Mouse (Mus musculus): ENCODE results near the gene Neu2. TPM values are rescaled to one million over a fixed set of nuclear protein-coding genes. Genes with fewer than 3 reads are reported as not detected.

Gene Neu2
- polyA plus RNA-seq, 1 experiment from 2014 or later, result not detected

DNA sequence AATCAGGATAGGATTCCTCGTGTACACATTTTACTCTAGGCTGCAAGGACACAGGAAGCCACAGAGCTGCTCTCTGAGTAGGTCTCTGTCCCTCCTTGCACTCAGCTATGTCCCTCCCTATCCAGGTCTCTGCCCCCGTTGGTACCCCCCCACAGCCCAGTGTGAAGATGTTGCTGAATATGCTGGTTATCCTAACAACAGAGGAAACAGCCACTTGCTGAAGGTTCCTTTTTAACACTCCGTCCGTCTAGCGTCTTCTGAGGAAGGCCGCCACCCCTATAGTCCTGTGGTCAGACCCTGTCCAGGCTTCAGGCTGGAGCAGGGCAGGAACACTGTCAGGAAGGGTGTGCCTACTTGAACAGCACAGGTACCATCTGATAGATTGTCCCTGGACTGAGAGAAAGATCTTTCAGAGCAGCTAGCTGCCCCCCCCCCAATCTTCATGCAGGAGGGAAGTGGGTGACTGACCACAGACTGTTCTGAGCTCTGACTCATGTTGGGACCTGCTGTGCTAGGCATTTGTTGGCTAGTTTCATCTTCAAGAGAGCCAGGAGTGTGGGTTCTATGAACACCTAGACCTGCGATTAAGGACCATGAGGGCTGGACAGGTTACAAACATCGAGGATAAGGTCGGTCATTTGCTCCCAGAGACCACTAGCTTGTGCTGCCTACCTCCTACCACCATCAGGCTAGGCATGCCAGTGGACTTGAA lies 111.6 kb downstream of the Neu2 start:
- H3K4me3 ChIP-seq (ENCODE audit: low read depth, low read length), result no peak overlapping the region
- 84% methylated on average over 9 of the region's 9 CpGs for WGBS
- DNase-seq (ENCODE audit: low spot score) (no peak), ATAC-seq (replicated peaks; ENCODE audit: insufficient number of reproducible peaks, low FRiP score, low TSS enrichment, low read depth) (no peak)
- H3K9ac ChIP-seq (replicated peaks; ENCODE audit: low read length), result no peak overlapping the region
- no peak overlapping the region for H3K4me2 ChIP-seq (ENCODE audit: low read depth, low read length)
- H3K9me3 ChIP-seq (replicated peaks; ENCODE audit: control insufficient read depth, low read length), result no peaks in the 10 kb centered on the region
- H3K4me1 ChIP-seq (ENCODE audit: control insufficient read depth, insufficient read depth, low read length), result no peaks in the 10 kb centered on the region
- H3K36me3 ChIP-seq (replicated peaks; ENCODE audit: control insufficient read depth, insufficient read depth, low read depth, low read length), result no peaks in the 10 kb centered on the region
- H3K27me3 ChIP-seq (ENCODE audit: control insufficient read depth, insufficient read depth, low read length), result no peaks in the 10 kb centered on the region
- no peak overlapping the region for H3K27ac ChIP-seq (replicated peaks; ENCODE audit: low read depth, low read length)

DNA sequence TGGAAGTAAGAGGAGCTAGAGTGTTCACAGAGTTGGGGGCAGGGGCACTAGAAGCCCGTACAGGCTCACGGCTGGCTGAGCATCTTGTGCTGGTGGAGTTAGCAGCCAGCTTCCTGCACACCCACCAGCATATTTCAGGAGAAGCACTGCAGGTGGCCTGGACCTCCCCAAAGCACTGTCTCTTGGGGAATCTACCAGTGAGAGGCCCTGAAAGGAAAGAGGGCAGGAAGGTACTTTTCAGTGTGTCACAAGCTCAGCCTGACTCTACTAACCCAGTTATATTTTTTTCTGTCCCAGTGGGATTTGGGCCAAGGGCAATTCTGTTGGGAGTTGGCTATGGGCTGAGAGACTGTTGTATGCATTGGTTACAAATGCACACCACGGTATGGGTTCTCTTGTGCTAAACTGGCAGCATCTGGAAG lies 112.2 kb downstream of the Neu2 start:
- no peaks in the 10 kb centered on the region for H3K9me3 ChIP-seq (replicated peaks; ENCODE audit: control insufficient read depth, low read length)
- DNase-seq (ENCODE audit: low spot score) (no peak), ATAC-seq (replicated peaks; ENCODE audit: insufficient number of reproducible peaks, low FRiP score, low TSS enrichment, low read depth) (no peak)
- no peak overlapping the region for H3K27ac ChIP-seq (replicated peaks; ENCODE audit: low read depth, low read length)
- WGBS, result 70% methylated on average over 3 of the region's 3 CpGs
- no peak overlapping the region for H3K4me2 ChIP-seq (ENCODE audit: low read depth, low read length)
- no peaks in the 10 kb centered on the region for H3K27me3 ChIP-seq (ENCODE audit: control insufficient read depth, insufficient read depth, low read length)
- no peaks in the 10 kb centered on the region for H3K36me3 ChIP-seq (replicated peaks; ENCODE audit: control insufficient read depth, insufficient read depth, low read depth, low read length)
- H3K4me1 ChIP-seq (ENCODE audit: control insufficient read depth, insufficient read depth, low read length), result no peaks in the 10 kb centered on the region
- no peak overlapping the region for H3K9ac ChIP-seq (replicated peaks; ENCODE audit: low read length)
- no peak overlapping the region for H3K4me3 ChIP-seq (ENCODE audit: low read depth, low read length)

GRCm38 (mm10) chr1:87623977-87624666 lies 114.4 kb downstream of the Neu2 start:
- no peak overlapping the region for H3K9ac ChIP-seq (replicated peaks; ENCODE audit: low read length)
- H3K27ac ChIP-seq (replicated peaks; ENCODE audit: low read depth, low read length), result no peak overlapping the region
- no peaks in the 10 kb centered on the region for H3K36me3 ChIP-seq (replicated peaks; ENCODE audit: control insufficient read depth, insufficient read depth, low read depth, low read length)
- H3K27me3 ChIP-seq (ENCODE audit: control insufficient read depth, insufficient read depth, low read length), result no peaks in the 10 kb centered on the region
- no peak for ATAC-seq (replicated peaks; ENCODE audit: insufficient number of reproducible peaks, low FRiP score, low TSS enrichment, low read depth)
- WGBS, result 82% methylated on average over 1 of the region's 1 CpGs
- H3K4me3 ChIP-seq (ENCODE audit: low read depth, low read length), result no peak overlapping the region
- DNase-seq (ENCODE audit: low spot score), result no peak
- no peak overlapping the region for H3K4me2 ChIP-seq (ENCODE audit: low read depth, low read length)
- no peaks in the 10 kb centered on the region for H3K4me1 ChIP-seq (ENCODE audit: control insufficient read depth, insufficient read depth, low read length)
- no peaks in the 10 kb centered on the region for H3K9me3 ChIP-seq (replicated peaks; ENCODE audit: control insufficient read depth, low read length)

DNA sequence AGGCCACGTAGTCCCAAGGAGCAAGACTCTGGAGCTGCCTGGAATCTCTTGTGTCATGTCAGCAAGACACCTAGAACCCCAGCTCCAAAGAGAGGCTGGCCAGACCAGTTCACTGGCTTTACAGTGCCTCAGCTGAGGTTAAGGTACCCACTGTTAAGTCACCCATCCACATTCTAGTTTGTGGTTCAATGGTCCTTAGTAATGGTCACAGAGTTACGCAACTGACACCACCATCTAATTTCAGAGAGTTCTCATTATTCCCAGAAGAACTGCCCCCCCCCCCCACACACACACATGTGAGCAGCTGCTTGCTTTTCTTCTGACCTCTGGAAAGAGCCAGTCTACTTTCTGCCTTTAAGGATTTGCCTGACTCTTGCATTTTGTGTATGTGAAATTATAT lies 115.1 kb downstream of the Neu2 start:
- Histone ChIP-seq H3K4me1 (ENCODE audit: control insufficient read depth, insufficient read depth, low read length) (no peaks in the 10 kb centered on the region), H3K9me3 (replicated peaks; ENCODE audit: control insufficient read depth, low read length) (no peaks in the 10 kb centered on the region), H3K36me3 (replicated peaks; ENCODE audit: control insufficient read depth, insufficient read depth, low read depth, low read length) (no peaks in the 10 kb centered on the region), H3K4me3 (ENCODE audit: low read depth, low read length) (no peak overlapping the region), H3K27ac (replicated peaks; ENCODE audit: low read depth, low read length) (no peak overlapping the region), H3K9ac (replicated peaks; ENCODE audit: low read length) (no peak overlapping the region), H3K27me3 (ENCODE audit: control insufficient read depth, insufficient read depth, low read length) (no peaks in the 10 kb centered on the region), H3K4me2 (ENCODE audit: low read depth, low read length) (no peak overlapping the region)
- ATAC-seq (replicated peaks; ENCODE audit: insufficient number of reproducible peaks, low FRiP score, low TSS enrichment, low read depth) (no peak), DNase-seq (ENCODE audit: low spot score) (no peak)
- 94% methylated on average over 2 of the region's 2 CpGs for WGBS

DNA sequence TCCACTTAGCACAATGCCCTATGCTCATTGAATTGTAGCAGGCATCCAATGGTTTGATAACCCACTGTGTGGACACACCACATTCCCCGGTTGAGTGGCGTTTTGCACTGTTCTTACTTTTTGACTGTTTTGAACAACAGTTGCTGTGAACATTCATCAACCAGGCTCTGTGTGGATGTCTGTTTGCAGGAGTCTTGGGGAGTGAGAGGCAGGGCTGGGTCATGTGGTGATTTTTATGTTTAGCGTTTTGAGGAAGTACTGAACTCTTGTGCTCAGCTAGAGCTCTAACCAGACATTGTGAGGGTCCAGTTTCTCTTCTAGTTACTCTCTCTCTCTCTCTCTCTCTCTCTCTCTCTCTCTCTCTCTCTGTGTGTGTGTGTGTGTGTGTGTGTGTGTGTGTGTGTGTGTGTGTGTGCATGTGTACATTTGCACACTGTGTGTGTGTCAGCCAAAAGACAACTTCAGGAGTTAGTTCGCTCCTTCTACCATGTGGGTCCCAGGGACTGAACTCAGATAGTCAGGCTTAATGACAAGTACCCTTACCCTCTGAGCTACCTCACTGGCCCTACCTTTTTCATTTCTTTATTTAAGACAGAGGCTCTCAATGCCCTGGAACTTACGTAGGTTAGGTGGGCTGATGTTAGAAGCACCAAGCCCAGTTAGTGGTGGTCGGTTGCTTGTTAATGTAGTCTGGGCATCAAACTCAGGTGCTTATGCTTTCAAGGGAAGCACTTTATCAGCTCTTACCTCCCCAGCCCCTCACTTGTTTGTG lies 115.8 kb downstream of the Neu2 start:
- H3K9ac ChIP-seq (replicated peaks; ENCODE audit: low read length), result no peak overlapping the region
- H3K27me3 ChIP-seq (ENCODE audit: control insufficient read depth, insufficient read depth, low read length), result no peaks in the 10 kb centered on the region
- H3K27ac ChIP-seq (replicated peaks; ENCODE audit: low read depth, low read length), result no peak overlapping the region
- no peaks in the 10 kb centered on the region for H3K4me1 ChIP-seq (ENCODE audit: control insufficient read depth, insufficient read depth, low read length)
- no peaks in the 10 kb centered on the region for H3K9me3 ChIP-seq (replicated peaks; ENCODE audit: control insufficient read depth, low read length)
- no peak overlapping the region for H3K4me3 ChIP-seq (ENCODE audit: low read depth, low read length)
- no peaks in the 10 kb centered on the region for H3K36me3 ChIP-seq (replicated peaks; ENCODE audit: control insufficient read depth, insufficient read depth, low read depth, low read length)
- DNase-seq (ENCODE audit: low spot score) (no peak), ATAC-seq (replicated peaks; ENCODE audit: insufficient number of reproducible peaks, low FRiP score, low TSS enrichment, low read depth) (no peak)
- H3K4me2 ChIP-seq (ENCODE audit: low read depth, low read length), result no peak overlapping the region
- 85% methylated on average over 6 of the region's 6 CpGs for WGBS

- Histone ChIP-seq H3K9ac (replicated peaks; ENCODE audit: low read length) (no peak overlapping the region), H3K4me3 (ENCODE audit: low read depth, low read length) (no peak overlapping the region), H3K4me2 (ENCODE audit: low read depth, low read length) (no peak overlapping the region), H3K27me3 (ENCODE audit: control insufficient read depth, insufficient read depth, low read length) (no peaks in the 10 kb centered on the region), H3K9me3 (replicated peaks; ENCODE audit: control insufficient read depth, low read length) (no peaks in the 10 kb centered on the region), H3K36me3 (replicated peaks; ENCODE audit: control insufficient read depth, insufficient read depth, low read depth, low read length) (no peaks in the 10 kb centered on the region), H3K27ac (replicated peaks; ENCODE audit: low read depth, low read length) (no peak overlapping the region), H3K4me1 (ENCODE audit: control insufficient read depth, insufficient read depth, low read length) (no peaks in the 10 kb centered on the region)
- 55% methylated on average over 2 of the region's 2 CpGs for WGBS
- DNase-seq (ENCODE audit: low spot score) (no peak), ATAC-seq (replicated peaks; ENCODE audit: insufficient number of reproducible peaks, low FRiP score, low TSS enrichment, low read depth) (no peak)
Measured at GRCm38 (mm10) chr1:87626344-87626743, 116.7 kb downstream of the Neu2 start.

- ATAC-seq (replicated peaks; ENCODE audit: insufficient number of reproducible peaks, low FRiP score, low TSS enrichment, low read depth) (no peak), DNase-seq (ENCODE audit: low spot score) (no peak)
- H3K9me3 ChIP-seq (replicated peaks; ENCODE audit: control insufficient read depth, low read length), result no peaks in the 10 kb centered on the region
- H3K4me3 ChIP-seq (ENCODE audit: low read depth, low read length), result no peak overlapping the region
- H3K36me3 ChIP-seq (replicated peaks; ENCODE audit: control insufficient read depth, insufficient read depth, low read depth, low read length), result no peaks in the 10 kb centered on the region
- no peak overlapping the region for H3K9ac ChIP-seq (replicated peaks; ENCODE audit: low read length)
- no peak overlapping the region for H3K27ac ChIP-seq (replicated peaks; ENCODE audit: low read depth, low read length)
- H3K4me2 ChIP-seq (ENCODE audit: low read depth, low read length), result no peak overlapping the region
- no peaks in the 10 kb centered on the region for H3K27me3 ChIP-seq (ENCODE audit: control insufficient read depth, insufficient read depth, low read length)
- H3K4me1 ChIP-seq (ENCODE audit: control insufficient read depth, insufficient read depth, low read length), result no peaks in the 10 kb centered on the region
- WGBS, result 73% methylated on average over 2 of the region's 2 CpGs
Measured at GRCm38 (mm10) chr1:87628085-87628484, 118.4 kb downstream of the Neu2 start.

- no peak overlapping the region for H3K4me3 ChIP-seq (ENCODE audit: low read depth, low read length)
- H3K36me3 ChIP-seq (replicated peaks; ENCODE audit: control insufficient read depth, insufficient read depth, low read depth, low read length), result no peaks in the 10 kb centered on the region
- 83% methylated on average over 10 of the region's 10 CpGs for WGBS
- no peak overlapping the region for H3K9ac ChIP-seq (replicated peaks; ENCODE audit: low read length)
- H3K9me3 ChIP-seq (replicated peaks; ENCODE audit: control insufficient read depth, low read length), result no peaks in the 10 kb centered on the region
- H3K4me2 ChIP-seq (ENCODE audit: low read depth, low read length), result no peak overlapping the region
- no peaks in the 10 kb centered on the region for H3K4me1 ChIP-seq (ENCODE audit: control insufficient read depth, insufficient read depth, low read length)
- ATAC-seq (replicated peaks; ENCODE audit: insufficient number of reproducible peaks, low FRiP score, low TSS enrichment, low read depth) (no peak), DNase-seq (ENCODE audit: low spot score) (no peak)
- H3K27ac ChIP-seq (replicated peaks; ENCODE audit: low read depth, low read length), result no peak overlapping the region
- no peaks in the 10 kb centered on the region for H3K27me3 ChIP-seq (ENCODE audit: control insufficient read depth, insufficient read depth, low read length)
Measured at GRCm38 (mm10) chr1:87631584-87631983, 121.9 kb downstream of the Neu2 start.
